Mouse (Mus musculus): ENCODE data around the gene Aasdh.

Aasdh gene

DNA sequence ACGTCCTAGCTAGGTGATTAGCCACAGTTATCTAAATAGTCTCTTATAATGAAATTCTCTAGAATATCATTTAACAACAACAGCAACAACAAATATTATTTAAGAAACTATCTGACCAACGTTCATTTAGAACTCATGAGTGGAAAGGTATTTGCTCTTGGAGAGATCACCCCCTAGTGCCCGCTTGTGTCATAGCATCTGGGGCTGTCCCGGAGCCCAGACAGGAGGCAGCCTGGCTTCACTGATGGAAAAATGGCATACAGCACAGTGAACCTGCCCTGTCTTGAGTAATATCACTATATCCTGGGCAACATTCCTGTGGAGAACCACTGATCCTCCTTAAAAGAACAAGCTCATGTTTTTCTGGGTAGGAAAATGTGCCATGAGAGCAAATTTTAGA, 61.9 kb downstream of the Aasdh start:
- DNase-seq (ENCODE audit: low read depth, low spot score) = peak; percentile 25

DNA sequence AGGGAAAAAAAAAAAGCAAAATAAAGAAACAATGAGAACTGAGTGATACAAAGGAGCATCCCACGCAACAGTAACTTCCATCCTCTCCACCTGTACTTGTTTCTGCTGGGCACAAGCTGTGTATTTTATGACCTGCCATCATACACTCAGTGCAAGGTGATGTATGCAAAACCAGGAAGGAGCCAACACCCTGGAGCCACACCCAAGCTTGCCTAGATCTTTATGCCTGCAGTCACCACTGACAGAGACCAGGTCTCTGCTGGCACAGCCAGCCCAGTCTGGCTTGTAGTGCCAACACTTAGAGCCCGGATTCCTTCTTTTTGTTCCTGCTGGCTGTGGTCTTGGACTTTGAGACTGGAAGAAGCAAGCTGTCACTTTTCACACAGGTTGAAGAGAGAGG, 63.5 kb downstream of the Aasdh start:
- DNase-seq (ENCODE audit: low read depth, low spot score) = no peak

DNA sequence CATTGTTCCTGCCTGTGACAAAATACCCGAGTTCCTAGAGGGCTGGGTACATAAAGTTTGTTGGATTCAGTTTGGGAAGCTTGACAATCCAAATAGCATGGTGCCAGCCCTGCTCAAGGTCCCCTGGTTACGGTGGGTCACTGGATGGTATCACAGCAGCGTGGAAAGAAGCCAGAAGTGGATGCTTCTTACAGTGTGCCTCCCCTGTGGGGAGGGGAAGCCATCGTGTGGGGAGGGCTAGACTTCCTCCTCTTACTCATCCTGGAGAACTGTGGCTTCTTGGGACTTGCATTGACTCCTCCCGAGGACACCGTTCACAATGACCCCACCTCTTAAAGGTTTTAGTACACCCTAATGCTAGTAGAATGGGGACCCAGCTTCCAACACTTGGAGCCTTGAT, 65.5 kb downstream of the Aasdh start:
- no peak for DNase-seq (ENCODE audit: low read depth, low spot score)

DNA sequence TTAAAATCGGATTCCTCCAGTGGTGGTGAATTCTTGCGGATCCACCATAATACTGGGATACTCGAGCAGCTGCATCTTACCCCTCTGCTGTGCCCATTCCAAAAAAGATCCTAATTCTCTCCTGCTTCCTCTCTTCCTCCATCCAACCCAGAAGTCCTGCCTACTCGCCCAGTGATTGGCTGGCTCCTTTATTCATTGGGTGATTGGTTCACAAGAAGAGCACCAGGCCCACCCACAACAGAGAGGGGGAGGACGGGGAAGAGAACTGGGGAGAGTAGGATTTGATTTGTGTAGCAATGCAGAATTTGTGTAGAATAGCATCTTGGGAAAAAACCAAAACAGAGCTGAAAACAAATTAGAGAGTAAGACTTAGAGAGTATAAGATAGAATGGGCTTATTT, 68.3 kb downstream of the Aasdh start:
- DNase-seq (ENCODE audit: low read depth, low spot score) = no peak

DNA sequence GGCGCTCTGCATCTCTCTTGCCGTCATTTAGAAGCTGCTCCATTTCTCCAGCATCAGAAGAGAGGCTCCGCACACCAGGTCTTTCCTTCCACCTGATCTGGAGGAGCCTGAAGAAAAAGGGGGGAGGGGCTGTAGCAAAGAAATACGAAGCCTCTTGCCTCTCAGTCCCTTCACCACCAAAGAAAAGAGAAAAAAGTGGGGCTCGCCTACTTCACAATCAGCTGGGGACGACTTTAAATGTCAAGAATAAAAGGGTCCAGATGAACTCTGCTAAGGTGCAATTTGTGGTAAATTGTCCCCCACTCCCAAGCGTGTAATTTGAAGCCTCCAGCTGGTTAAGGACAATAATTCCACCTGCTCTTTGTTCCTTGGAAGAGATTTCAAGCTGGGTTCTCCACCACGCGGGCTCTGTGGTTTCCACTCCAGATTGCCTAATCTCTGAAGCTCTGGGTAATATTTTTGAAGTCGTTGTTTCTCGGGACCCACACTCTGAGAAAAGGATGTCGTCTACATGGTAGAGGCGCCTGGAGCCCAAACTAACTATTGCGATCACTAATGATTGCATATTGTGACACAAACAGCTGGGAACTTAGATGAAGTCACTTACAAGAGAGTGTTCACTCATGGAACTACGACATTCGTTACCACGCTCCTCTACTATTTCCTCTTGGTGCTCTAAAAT, 72.6 kb downstream of the Aasdh start:
- DNase-seq (ENCODE audit: low read depth, low spot score) = no peak

DNA sequence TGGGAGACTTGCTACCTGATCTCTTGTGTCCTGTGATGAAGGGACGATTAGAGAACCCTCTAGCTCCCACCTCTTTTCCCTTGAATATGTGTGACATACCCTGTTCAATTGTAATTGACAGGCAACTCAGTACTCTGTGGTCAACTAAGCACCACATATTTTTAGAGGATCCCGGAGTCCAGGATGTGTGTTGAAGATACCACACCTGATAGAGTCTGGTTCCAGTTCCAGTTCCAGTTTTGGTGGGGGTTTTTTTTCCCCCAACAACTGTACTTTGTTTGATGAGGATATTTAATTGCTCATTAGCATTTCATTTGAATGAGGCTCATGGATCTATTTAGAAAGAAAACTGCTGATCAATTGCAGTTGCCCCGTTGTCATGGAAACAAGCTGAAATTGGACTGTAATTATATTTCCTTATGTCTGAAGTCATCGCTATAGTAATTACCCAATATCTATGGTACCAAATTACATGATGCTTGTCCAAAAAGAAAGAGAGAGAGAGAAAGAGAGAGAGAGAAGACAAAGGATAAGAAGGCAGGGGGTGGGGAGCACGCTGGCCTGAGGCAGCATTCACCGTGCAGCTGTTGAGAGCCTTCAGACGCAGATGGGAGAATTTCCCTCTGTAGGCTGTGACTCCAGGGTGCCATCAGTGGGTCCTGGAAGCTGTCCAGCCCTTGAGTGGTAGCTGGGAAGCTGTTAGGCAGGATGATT, 76.6 kb downstream of the Aasdh start:
- DNase-seq (ENCODE audit: low read depth, low spot score) = no peak

All from retina, adult 2 months (tissue).